Mouse (Mus musculus) c-Kit-positive CD71-negative TER-119-negative erythroid progenitor cells, embryonic 14.5 days (primary cell): ENCODE data around the gene Cdk13.

Experiments
- DNase-seq: peaks from one replicate; pipeline ENCODE4 v3.0.0-alpha.2; 2013; ENCODE audit warnings: low read depth

The Cdk13 gene

DNA sequence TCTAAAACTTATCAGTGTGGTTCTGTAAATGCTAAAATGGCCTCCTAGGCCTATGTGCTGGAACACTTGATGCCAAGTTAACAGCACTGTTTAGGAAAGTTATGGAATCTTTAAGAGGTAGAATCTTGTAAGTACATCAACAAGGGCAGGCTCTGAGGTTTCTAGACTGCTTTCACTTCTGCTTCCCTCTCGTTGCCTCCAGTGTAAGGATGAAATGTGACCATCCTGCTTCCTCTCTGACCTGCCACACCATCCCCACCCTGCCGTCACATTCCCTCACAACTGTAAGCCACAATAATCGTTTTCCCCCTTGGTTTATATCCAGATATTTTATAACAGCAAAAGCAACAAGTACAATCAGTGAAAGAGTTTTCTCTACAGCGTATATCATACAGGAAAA lies 49.9 kb downstream of the Cdk13 start:
- DNase-seq = no peak

GRCm38 (mm10) chr13:17728798-17729197 lies 76.1 kb downstream of the Cdk13 start:
- DNase-seq = no peak

DNA sequence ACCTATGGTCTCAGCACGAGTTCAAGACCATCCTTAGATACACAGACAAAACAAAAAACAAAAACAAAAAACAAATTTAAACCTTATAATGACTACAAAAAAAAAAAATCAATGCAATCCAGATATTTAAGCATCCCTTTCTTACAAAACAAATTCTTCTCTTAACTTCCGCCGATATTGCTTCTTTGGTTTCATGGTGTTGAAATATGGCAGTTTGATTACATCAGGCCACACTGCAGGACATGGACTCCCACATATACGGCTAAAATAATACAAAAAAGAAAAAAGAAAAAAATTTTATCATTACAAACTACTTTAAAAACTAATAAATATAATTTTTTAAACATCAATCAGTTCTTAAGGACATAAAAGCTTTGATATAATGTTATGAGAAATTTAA lies 77.0 kb downstream of the Cdk13 start:
- DNase-seq = no peak

GRCm38 (mm10) chr13:17717357-17717756 lies 87.5 kb downstream of the Cdk13 start:
- no peak for DNase-seq

GRCm38 (mm10) chr13:17708784-17709311 lies 96.0 kb downstream of the Cdk13 start:
- DNase-seq = no peak

GRCm38 (mm10) chr13:17705188-17705826 lies 99.6 kb downstream of the Cdk13 start:
- no peak for DNase-seq

- no peak for DNase-seq
These were observed 102.6 kb downstream of the Cdk13 start for GRCm38 (mm10) chr13:17702311-17702710.

GRCm38 (mm10) chr13:17701322-17701721 lies 103.6 kb downstream of the Cdk13 start:
- no peak for DNase-seq

DNA sequence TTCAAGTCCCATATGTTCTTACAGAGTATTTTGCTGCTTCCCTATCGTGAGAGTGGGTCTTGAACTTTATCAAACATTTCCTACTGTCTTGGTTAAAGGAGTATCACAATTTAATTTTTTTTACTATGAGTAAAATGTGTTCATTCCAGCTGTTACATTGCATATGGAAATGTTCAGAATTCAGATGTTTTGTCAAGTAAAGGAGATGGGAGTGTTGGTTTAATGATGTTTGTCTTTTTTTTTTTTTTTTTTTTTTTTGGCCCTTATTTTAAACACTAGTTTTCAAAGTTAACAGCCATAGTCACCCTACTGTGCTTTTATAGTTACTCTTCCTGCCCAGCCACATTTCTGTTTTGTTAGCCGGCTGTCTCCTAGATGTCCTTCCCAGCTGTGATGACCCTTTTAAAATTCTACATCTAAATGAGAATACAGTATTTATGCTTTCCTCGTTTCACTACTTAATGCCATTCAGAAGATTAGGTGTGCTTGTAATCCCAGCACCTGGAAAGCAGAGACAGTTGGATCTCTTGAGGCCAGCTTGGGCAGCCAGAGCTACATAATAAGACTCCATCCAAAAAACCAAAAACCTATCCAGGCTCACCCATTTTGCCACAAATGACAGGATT lies 104.7 kb downstream of the Cdk13 start:
- no peak for DNase-seq

GRCm38 (mm10) chr13:17695898-17696580 lies 108.9 kb downstream of the Cdk13 start:
- no peak for DNase-seq

DNA sequence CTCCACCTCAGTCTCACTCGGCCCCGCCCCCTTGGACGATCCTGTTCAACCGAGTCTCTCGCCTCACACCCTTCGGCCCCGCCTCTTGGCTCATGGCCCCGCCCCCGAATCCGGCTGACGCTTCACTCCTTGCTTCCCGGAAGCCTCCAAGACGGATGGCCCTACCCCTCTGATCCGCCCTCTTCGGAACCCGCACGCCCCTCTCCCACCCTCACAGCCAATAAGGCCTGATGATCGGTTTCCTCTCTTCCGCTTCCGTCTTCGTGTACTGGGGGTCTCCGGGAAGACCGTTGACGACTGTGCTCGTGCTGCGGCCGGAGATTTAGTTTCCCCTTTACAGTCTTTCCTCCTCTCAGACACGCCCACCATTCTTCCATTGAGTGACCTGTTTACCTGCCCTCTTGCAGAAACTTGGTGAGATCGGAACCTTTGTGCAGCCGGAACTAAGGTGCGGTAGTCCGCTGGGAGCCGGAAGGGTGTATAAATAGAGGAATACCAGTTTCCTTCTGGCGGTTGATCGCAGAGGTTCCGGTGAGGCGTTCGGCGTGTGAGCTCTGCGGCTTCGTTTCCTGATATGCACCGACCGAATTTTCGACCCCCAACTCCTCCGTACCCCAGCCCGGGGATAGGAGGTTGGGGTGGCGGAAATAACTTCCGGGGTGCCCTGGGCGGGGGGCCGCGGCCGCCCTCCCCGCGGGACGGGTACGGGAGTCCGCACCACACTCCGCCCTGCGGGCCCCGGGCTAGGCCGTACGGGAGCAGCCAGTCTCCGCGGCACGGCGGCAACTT lies 109.8 kb downstream of the Cdk13 start, which contains the start of the genes Mplkip and Sugct:
Gene Mplkip (plus strand): TSS at position 282 of the 789 bp plus-strand sequence.
Gene Sugct (minus strand): TSS at position 643 of the 789 bp plus-strand sequence.
- peak; percentile 100 for DNase-seq

- peak; percentile 19 for DNase-seq
These were observed 110.5 kb downstream of the Cdk13 start for GRCm38 (mm10) chr13:17694414-17694813.

DNA sequence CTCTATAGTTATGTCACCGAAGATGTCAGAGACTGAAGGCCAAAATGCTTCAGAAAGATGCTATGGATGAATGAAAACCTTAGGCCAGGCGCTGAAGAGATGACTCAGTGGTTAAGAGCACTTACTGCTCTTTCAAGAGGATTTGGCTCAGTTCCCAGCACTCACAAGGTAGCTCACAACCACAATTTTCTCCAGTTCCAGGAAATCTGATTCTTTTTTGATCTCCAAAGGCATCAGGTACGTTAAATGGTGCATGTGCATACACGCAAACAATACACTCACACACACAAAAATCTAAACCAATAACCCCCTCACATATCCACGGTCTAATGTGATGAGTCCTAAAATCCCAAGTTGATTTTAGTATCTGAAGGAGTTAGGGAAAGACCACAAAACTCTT lies 111.1 kb downstream of the Cdk13 start:
- no peak for DNase-seq

DNA sequence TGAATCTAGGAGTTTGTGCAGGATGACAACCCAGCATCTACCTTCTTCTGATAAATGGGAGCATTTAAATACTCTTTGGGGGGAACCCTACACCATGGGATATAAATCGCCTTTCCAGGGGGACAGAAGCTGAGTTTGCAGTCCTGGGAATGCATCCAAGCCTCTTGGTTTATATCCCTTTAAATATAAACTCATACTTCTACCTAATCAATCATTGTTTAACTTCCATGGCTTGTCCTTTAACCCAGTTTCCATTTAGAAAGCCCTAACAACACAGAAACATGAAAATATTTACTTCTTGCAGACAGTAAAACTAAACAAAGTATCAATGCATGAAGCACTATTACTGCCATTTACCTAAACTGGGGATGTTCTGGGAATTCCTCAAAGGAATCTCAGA lies 113.5 kb downstream of the Cdk13 start:
- no peak for DNase-seq

GRCm38 (mm10) chr13:17690686-17691085 lies 114.2 kb downstream of the Cdk13 start:
- DNase-seq = no peak

DNA sequence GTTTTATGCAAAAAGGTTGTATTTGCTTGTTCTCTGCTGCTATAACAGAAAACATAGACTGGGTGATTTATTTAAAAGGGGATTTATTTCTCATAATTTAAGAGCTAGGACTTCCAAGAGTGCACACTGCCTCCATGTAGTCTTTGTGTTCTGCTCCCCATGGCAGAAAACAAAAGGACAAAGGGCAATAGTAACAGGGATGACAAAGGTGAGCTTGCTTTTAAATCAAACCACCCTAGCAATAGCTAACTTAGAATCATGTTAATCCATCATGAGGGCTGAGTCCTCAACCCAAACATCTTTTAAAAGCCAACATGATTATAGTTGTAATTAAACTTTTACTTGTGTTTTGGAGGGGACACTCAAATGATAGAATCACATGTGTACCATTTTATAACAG lies 115.4 kb downstream of the Cdk13 start:
- no peak for DNase-seq

- DNase-seq = no peak
These were observed 133.8 kb downstream of the Cdk13 start for GRCm38 (mm10) chr13:17671122-17671521.

- DNase-seq = no peak
These were observed 137.5 kb downstream of the Cdk13 start for GRCm38 (mm10) chr13:17667380-17667779.
